Mouse (Mus musculus) cerebellum, postnatal 14 days (tissue): Measurements from ENCODE around the gene Npw.
A peak's percentile ranks its signal among the peaks of the same experiment; 100 is the strongest.
"Not testable (repeated sequence)": the region's sequence is repeated elsewhere in the genome, so short reads cannot be mapped to it uniquely, and the experiment has no call there.

Source experiments
- DNase-seq, 2 experiments: peaks; one replicate each; pipeline ENCODE4 v3.0.0; 2021; ENCODE audit warnings: mixed read lengths in 2 of 2

Gene Npw

GRCm38 (mm10) chr17:24670246-24670844, 12.1 kb upstream of the Npw start:
- no peak for DNase-seq

- DNase-seq: peak; percentile 95 to 97
These were observed 11.4 kb upstream of the Npw start, which contains the start of gene Zfp598 for GRCm38 (mm10) chr17:24669545-24670245. TSS of gene Zfp598 (plus strand) at chr17:24669687.

GRCm38 (mm10) chr17:24669214-24669544, 10.9 kb upstream of the Npw start:
- DNase-seq: not testable (repeated sequence)

- peak; percentile 82 to 87 for DNase-seq
These were observed 9.2 kb upstream of the Npw start for GRCm38 (mm10) chr17:24667416-24667815.

- not testable (repeated sequence) for DNase-seq
These were observed 8.8 kb upstream of the Npw start for GRCm38 (mm10) chr17:24667011-24667410.

- DNase-seq: no peak
These were observed 3.3 kb downstream of the Npw start for GRCm38 (mm10) chr17:24654969-24655368.

GRCm38 (mm10) chr17:24653967-24654710, 4.1 kb downstream of the Npw start:
- peak; percentile 87 to 91 for DNase-seq

- no peak for DNase-seq
These were observed 6.4 kb downstream of the Npw start for GRCm38 (mm10) chr17:24651835-24652234.

- no peak for DNase-seq
These were observed 7.5 kb downstream of the Npw start for GRCm38 (mm10) chr17:24650766-24651165.

GRCm38 (mm10) chr17:24650070-24650616, 8.1 kb downstream of the Npw start, which contains the start of gene Slc9a3r2:
TSS of gene Slc9a3r2 (minus strand) at chr17:24650327.
- peak; percentile 69 to 82 for DNase-seq

- DNase-seq: peak; percentile 62 to 70
These were observed 8.6 kb downstream of the Npw start for GRCm38 (mm10) chr17:24649581-24650069.

- DNase-seq: peak in 1 of 2 experiments; percentile 50
These were observed 9.4 kb downstream of the Npw start for GRCm38 (mm10) chr17:24648731-24649377.

GRCm38 (mm10) chr17:24647493-24647892, 10.8 kb downstream of the Npw start:
- DNase-seq: no peak

- DNase-seq: no peak
These were observed 11.9 kb downstream of the Npw start for GRCm38 (mm10) chr17:24646381-24646780.

- DNase-seq: no peak
These were observed 12.3 kb downstream of the Npw start for GRCm38 (mm10) chr17:24645916-24646315.

GRCm38 (mm10) chr17:24644875-24645721, 13.2 kb downstream of the Npw start:
- no peak for DNase-seq

- DNase-seq: no peak
These were observed 14.1 kb downstream of the Npw start for GRCm38 (mm10) chr17:24644030-24644715.

GRCm38 (mm10) chr17:24642791-24643343, 15.4 kb downstream of the Npw start:
- no peak for DNase-seq

- no peak for DNase-seq
These were observed 16.3 kb downstream of the Npw start for GRCm38 (mm10) chr17:24641944-24642343.

GRCm38 (mm10) chr17:24640581-24640980, 17.7 kb downstream of the Npw start:
- DNase-seq: no peak

- no peak for DNase-seq
These were observed 18.1 kb downstream of the Npw start for GRCm38 (mm10) chr17:24640119-24640518.
